Mouse (Mus musculus): ENCODE data around the gene Lhx2.

DNA sequence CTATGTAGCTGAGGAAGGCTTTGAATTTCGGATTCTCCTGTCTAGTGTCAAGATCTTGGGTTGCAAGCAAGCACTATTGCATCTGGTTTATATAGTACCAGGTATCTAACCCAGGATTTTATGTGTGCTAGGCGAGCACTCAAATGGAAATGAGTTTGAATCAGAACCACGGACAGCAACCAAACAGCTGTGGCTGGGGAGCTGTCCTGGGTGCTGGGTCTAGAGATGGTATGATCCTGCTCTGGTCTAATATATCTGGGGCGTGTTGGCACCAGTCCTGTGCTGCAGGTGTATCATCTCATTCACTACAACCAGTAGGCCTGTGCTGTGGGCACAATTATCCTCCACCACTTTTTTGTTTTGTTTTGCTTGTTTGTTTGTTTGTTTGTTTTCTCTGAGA is 78.9 kb downstream of the Lhx2 start:
- TF ChIP-seq CTCF (conservative IDR thresholded peaks at IDR 0.05; ENCODE audit: insufficient read depth, insufficient read length, low read depth, low read length) (0 out of 2 replicates have a peak, but pooled peaks have one; percentile 13), POLR2A (IDR thresholded peaks at IDR 0.05; ENCODE audit: low read depth, low read length) (no peak)
